Mouse (Mus musculus): ENCODE measurements around the gene Smgc. TPM values are rescaled to one million over a fixed set of nuclear protein-coding genes. Genes with fewer than 3 reads are reported as not detected.

The Smgc gene
- 0.07 TPM in 1 of 2 replicates, not detected in the other for polyA plus RNA-seq (2012; rRNA removed)

DNA sequence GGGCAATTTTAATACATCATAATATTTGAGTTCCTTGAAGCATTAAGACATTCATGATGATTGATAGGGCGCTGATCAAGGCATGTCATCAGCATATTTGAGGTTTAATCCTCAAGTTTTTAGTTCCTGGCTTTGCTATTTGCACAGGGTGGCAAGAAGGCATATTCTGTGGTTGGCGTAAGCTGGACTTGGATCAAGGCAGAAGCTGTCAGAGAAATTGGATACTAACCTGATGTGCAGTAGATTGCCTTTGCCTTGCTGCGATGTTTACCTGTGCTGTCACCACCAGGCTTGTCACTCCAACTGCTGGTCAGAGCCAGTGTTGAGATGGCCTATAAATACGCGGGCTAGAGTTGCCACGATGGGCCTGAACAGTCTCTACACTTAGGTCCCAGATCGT, at the start of gene Smgc:
Gene Smgc, plus strand, starts transcription at position 301 of the 400 bp plus-strand sequence.

Other genes with a start within 250 kb of the Smgc start
- gene Lrrk2, start 165.1 kb upstream of the Smgc start, polyA plus RNA-seq (2012; rRNA removed) = 3.4 and 5.1 TPM in 2 replicates
- gene Cntn1, start 212.9 kb downstream of the Smgc start, polyA plus RNA-seq (2012; rRNA removed) = 2.7 and 3.0 TPM in 2 replicates